Mouse (Mus musculus) embryonic facial prominence, embryonic 14.5 days (tissue): ENCODE data around the gene Gpr37l1. TPM values are rescaled to one million over a fixed set of nuclear protein-coding genes. Genes with fewer than 3 reads are reported as not detected.

Experiments
- polyA plus RNA-seq: library from polyadenylated mRNA; unstranded; fragments of >200 nt; fragmentation: Nextera tagmentation; extraction: Ambion mirVana; gene quantifications from 2 replicates; pipeline ENCODE4 v1.2.1, GENCODE M21; 2014

Gpr37l1 gene
- polyA plus RNA-seq, 1 experiment from 2014 or later: 0.47 TPM

Other genes with a start within 250 kb of the Gpr37l1 start
- 9.4 and 11.8 TPM in 2 replicates for gene Ppp1r12b, start 211.7 kb downstream of the Gpr37l1 start, polyA plus RNA-seq
- gene Ube2t, start 205.1 kb downstream of the Gpr37l1 start, polyA plus RNA-seq: 23.0 and 24.8 TPM in 2 replicates
- gene Lgr6, start 62.4 kb downstream of the Gpr37l1 start, polyA plus RNA-seq: 7.0 and 7.5 TPM in 2 replicates
- gene Ptpn7, start 35.0 kb downstream of the Gpr37l1 start, polyA plus RNA-seq: 2.1 and 2.7 TPM in 2 replicates
- gene Arl8a, start 20.9 kb downstream of the Gpr37l1 start, polyA plus RNA-seq: 73.8 and 74.7 TPM in 2 replicates
- 10.0 and 13.8 TPM in 2 replicates for gene Elf3, start 90.9 kb upstream of the Gpr37l1 start, polyA plus RNA-seq
- 78.1 and 79.9 TPM in 2 replicates for gene Rnpep, start 116.4 kb upstream of the Gpr37l1 start, polyA plus RNA-seq
- gene Timm17a, start 146.1 kb upstream of the Gpr37l1 start, polyA plus RNA-seq: 215 and 224 TPM in 2 replicates
- 1.0 and 1.4 TPM in 2 replicates for gene Lmod1, start 157.1 kb upstream of the Gpr37l1 start, polyA plus RNA-seq
- 25.2 and 25.6 TPM in 2 replicates for gene Shisa4, start 207.6 kb upstream of the Gpr37l1 start, polyA plus RNA-seq